Mouse (Mus musculus) hindbrain, embryonic 14.5 days (tissue): Measurements from ENCODE around the gene Igfbp5. TPM values are rescaled to one million over a fixed set of nuclear protein-coding genes. Genes with fewer than 3 reads are reported as not detected.

ENCODE experiments used
- ATAC-seq: fragments of 200-750 bp; cut with Nextera tagmentation; 2 replicates; pipeline ENCODE4 v1.8.0; 2017; ENCODE audit warnings: moderate number of reproducible peaks, mild to moderate bottlenecking, moderate TSS enrichment, moderate library complexity; ENCODE audit not compliant: low FRiP score
- DNase-seq: peaks from one replicate; pipeline ENCODE4 v3.0.0-alpha.2; 2015; ENCODE audit warnings: low spot score
- H3K27ac ChIP-seq: fragments of 300-500 bp; sonication (generic); 2 replicates; pipeline ENCODE4 v1.5.1; 2014; ENCODE audit warnings: mild to moderate bottlenecking, moderate library complexity
- H3K27me3 ChIP-seq: fragments of 300-500 bp; sonication (generic); 2 replicates; pipeline ENCODE4 v1.6.1; 2014; ENCODE audit warnings: mild to moderate bottlenecking, low read length, mixed read lengths; ENCODE audit not compliant: control insufficient read depth, insufficient read depth
- H3K36me3 ChIP-seq: fragments of 300-500 bp; sonication (generic); replicated peaks from 2 replicates; pipeline ENCODE4 v1.6.1; 2014; ENCODE audit not compliant: control insufficient read depth, insufficient read depth
- H3K4me1 ChIP-seq: fragments of 300-500 bp; sonication (generic); replicated peaks from 2 replicates; pipeline ENCODE4 v1.6.1; 2014; ENCODE audit warnings: antibody characterized with exemption, low read length, mixed read lengths; ENCODE audit not compliant: control insufficient read depth, insufficient read depth
- H3K4me2 ChIP-seq: fragments of 300-500 bp; sonication (generic); replicated peaks from 2 replicates; pipeline ENCODE4 v1.6.1; 2014; ENCODE audit warnings: mild to moderate bottlenecking, moderate library complexity
- H3K4me3 ChIP-seq: fragments of 300-500 bp; sonication (generic); replicated peaks from 2 replicates; pipeline ENCODE4 v1.5.1; 2014; ENCODE audit warnings: mild to moderate bottlenecking, low read length
- H3K9ac ChIP-seq: fragments of 300-500 bp; sonication (generic); 2 replicates; pipeline ENCODE4 v1.6.1; 2014
- H3K9me3 ChIP-seq: fragments of 300-500 bp; sonication (generic); 2 replicates; pipeline ENCODE4 v1.6.1; 2016; ENCODE audit warnings: low read length; ENCODE audit not compliant: control insufficient read depth
- WGBS: fragments of 180-500 bp; shearing (Covaris S2); extraction: QIAGEN DNeasy Blood & Tissue Kit; methylation state at CpG from one replicate; pipeline ENCODE4 v1.1.7; 2014; 5-methylcytosine and 5-hydroxymethylcytosine counted together
- polyA plus RNA-seq: library from polyadenylated mRNA; unstranded; fragments of >200 nt; fragmentation: Nextera tagmentation; extraction: Ambion mirVana; gene quantifications from 2 replicates; pipeline ENCODE4 v1.2.1, GENCODE M21; 2014

Igfbp5 gene
- polyA plus RNA-seq, 1 experiment from 2014 or later = 54.4 TPM

GRCm38 (mm10) chr1:72813089-72813638 lies 61.5 kb downstream of the Igfbp5 start:
- H3K9me3 ChIP-seq = no peaks in the 10 kb centered on the region
- no peak overlapping the region for H3K9ac ChIP-seq
- H3K4me3 ChIP-seq = no peak overlapping the region
- H3K36me3 ChIP-seq = no peaks in the 10 kb centered on the region
- H3K4me2 ChIP-seq = no peak overlapping the region
- ATAC-seq (no peak; the same call in 1 of the 2 replicates), DNase-seq (no peak)
- peaks cover 17% of the 10 kb centered on the region; the same call in 1 of the 2 replicates for H3K4me1 ChIP-seq
- no peaks in the 10 kb centered on the region for H3K27me3 ChIP-seq
- WGBS = 35% methylated on average over 5 of the region's 5 CpGs
- peak overlapping the region; percentile 36 for H3K27ac ChIP-seq

- no peak overlapping the region for H3K4me2 ChIP-seq
- ATAC-seq (no peak), DNase-seq (no peak)
- H3K9ac ChIP-seq = no peak overlapping the region
- H3K9me3 ChIP-seq = no peaks in the 10 kb centered on the region
- H3K27ac ChIP-seq = no peak overlapping the region
- H3K4me3 ChIP-seq = no peak overlapping the region
- WGBS = 92% methylated on average over 3 of the region's 3 CpGs
- peaks cover 23% of the 10 kb centered on the region for H3K4me1 ChIP-seq
- H3K27me3 ChIP-seq = no peaks in the 10 kb centered on the region
- H3K36me3 ChIP-seq = no peaks in the 10 kb centered on the region
Measured at GRCm38 (mm10) chr1:72811061-72811460, 63.6 kb downstream of the Igfbp5 start.

- Histone ChIP-seq H3K36me3 (no peaks in the 10 kb centered on the region), H3K4me1 (peaks cover 29% of the 10 kb centered on the region), H3K4me3 (no peak overlapping the region), H3K27ac (no peak overlapping the region), H3K27me3 (no peaks in the 10 kb centered on the region), H3K9ac (no peak overlapping the region), H3K9me3 (no peaks in the 10 kb centered on the region), H3K4me2 (no peak overlapping the region)
- ATAC-seq (no peak), DNase-seq (no peak)
- WGBS = 91% methylated on average over 7 of the region's 7 CpGs
Measured at GRCm38 (mm10) chr1:72809951-72810675, 64.6 kb downstream of the Igfbp5 start.

- H3K27ac ChIP-seq = no peak overlapping the region
- ATAC-seq (no peak), DNase-seq (no peak)
- no peak overlapping the region for H3K4me3 ChIP-seq
- H3K9ac ChIP-seq = no peak overlapping the region
- 95% methylated on average over 7 of the region's 7 CpGs for WGBS
- no peaks in the 10 kb centered on the region for H3K9me3 ChIP-seq
- no peaks in the 10 kb centered on the region for H3K36me3 ChIP-seq
- H3K4me2 ChIP-seq = no peak overlapping the region
- no peaks in the 10 kb centered on the region for H3K27me3 ChIP-seq
- H3K4me1 ChIP-seq = peaks cover 28% of the 10 kb centered on the region
Measured at GRCm38 (mm10) chr1:72809304-72809703, 65.4 kb downstream of the Igfbp5 start.

Other genes starting within 250 kb of the Igfbp5 start
- not detected in 2 replicates for gene Ankar, start 174.3 kb downstream of the Igfbp5 start, polyA plus RNA-seq
- gene Rpl37a, start 163.6 kb downstream of the Igfbp5 start, polyA plus RNA-seq = 1,010 and 1,289 TPM in 2 replicates
- gene Igfbp2, start 50.4 kb downstream of the Igfbp5 start, polyA plus RNA-seq = 443 and 473 TPM in 2 replicates
- gene Tnp1, start 141.0 kb upstream of the Igfbp5 start, polyA plus RNA-seq = not detected in 2 replicates